Mouse (Mus musculus) spleen, adult 2 months (tissue): ENCODE measurements around the gene Etaa1.

Experiments
- CTCF ChIP-seq: fragments of 200-500 bp; IDR thresholded peaks from 2 replicates; pipeline ENCODE4 v1.5.1; 2011; ENCODE audit warnings: mild to moderate bottlenecking, inconsistent platforms; ENCODE audit not compliant: insufficient read depth, insufficient read length, insufficient replicate concordance; ENCODE audit errors: extremely low read depth
- POLR2A ChIP-seq: fragments of 200-500 bp; IDR thresholded peaks from 2 replicates; pipeline ENCODE4 v1.6.1; 2011; ENCODE audit warnings: low read depth, low read length, inconsistent platforms

- no peak for TF ChIP-seq POLR2A
- TF ChIP-seq CTCF, result no peak
These were observed 884 bp downstream of the Etaa1 start for GRCm38 (mm10) chr11:17952791-17953190.
